Mouse (Mus musculus): ENCODE measurements around the gene Aldh3a1. TPM values are rescaled to one million over a fixed set of nuclear protein-coding genes. Genes with fewer than 3 reads are reported as not detected.
"Not testable (repeated sequence)": the region's sequence is repeated elsewhere in the genome, so short reads cannot be mapped to it uniquely, and the experiment has no call there.

Gene Aldh3a1
- polyA plus RNA-seq (2016; fragmentation: Nextera tagmentation; extraction: Ambion mirVana), result not detected in 2 replicates

DNA sequence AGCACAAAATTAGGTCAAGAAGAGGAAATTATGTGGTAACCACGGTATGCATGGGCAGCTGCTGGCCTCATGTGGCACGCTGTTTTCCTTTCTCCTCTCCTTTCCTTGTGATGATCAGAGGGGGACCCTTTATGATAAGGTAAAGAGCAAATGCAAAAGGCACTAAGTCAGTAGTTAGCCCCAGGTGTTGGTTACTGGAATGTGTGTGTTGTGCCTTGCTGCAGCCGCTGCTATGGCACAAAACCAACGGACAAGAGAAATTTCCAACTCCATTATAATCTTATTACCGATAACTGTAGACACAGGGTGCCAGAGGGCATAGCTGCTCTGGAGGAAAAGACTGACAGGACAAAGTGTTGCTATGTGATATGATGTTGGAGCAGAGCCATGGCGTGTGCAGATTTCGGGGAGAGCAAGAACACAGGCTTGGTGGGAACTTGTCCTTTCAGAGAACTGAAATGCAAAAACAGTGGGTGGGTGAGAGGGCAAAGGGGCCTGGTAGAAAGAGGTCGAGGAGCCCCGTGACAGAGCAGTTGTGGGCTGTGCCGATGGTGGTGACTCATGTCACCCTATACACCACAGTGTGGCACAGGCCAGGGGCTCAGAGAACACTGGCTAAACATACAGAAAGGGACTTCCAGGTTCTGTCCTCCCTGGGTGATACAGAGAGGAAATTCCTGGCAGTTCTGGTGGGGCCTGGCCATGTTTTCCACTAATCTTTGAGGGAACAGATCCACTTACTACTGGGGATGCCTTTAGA is at the start of gene Aldh3a1:
Aldh3a1 (plus strand) TSS at position 51 of the 760 bp plus-strand sequence.
- no peak within 1 kb of the TSS for H3K4me3 ChIP-seq
- no peak within 1 kb of the TSS for H3K4me2 ChIP-seq (replicated peaks)
- H3K9ac ChIP-seq (replicated peaks), result no peak within 1 kb of the TSS
- no peaks in the 10 kb centered on the region for H3K9me3 ChIP-seq
- ATAC-seq (ENCODE audit: low FRiP score, low read depth), result no peak
- no peak within 1 kb of the TSS for H3K27ac ChIP-seq (replicated peaks)
- no peaks in the 10 kb centered on the region for H3K36me3 ChIP-seq
- H3K27me3 ChIP-seq, result peaks cover 14% of the 10 kb centered on the region; the same call in 1 of the 2 replicates
- no peaks in the 10 kb centered on the region for H3K4me1 ChIP-seq
- WGBS, result 80% methylated on average over 10 of the region's 10 CpGs

DNA sequence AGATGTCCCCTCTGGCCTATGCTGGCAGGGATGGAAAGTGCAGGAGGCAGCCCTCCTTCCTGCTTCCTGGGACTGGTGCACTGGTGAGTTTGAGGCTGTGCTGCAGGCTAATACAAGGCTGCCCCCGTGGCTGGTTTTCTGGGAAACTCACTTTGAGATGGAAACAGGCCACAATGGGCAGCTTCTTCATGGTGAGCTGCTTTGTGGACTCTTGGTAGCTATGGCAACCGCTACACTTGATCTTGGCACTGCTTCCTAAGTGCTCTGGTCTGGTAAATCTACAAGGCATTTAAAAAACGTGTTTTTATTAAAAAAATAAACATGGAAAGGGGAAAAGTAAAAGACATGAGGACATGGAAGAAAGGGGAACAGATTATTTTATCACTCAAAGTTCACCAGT is 49.2 kb upstream of the Aldh3a1 start:
- ATAC-seq (ENCODE audit: low FRiP score, low read depth), result no peak
- 70% methylated on average over 3 of the region's 3 CpGs for whole genome bisulfite sequencing
- 0 out of 2 replicates have a peak, but pooled peaks cover 3% of the 10 kb centered on the region for H3K4me1 ChIP-seq
- H3K27me3 ChIP-seq, result no peaks in the 10 kb centered on the region
- no peaks in the 10 kb centered on the region for H3K9me3 ChIP-seq
- peaks cover 100% of the 10 kb centered on the region for H3K36me3 ChIP-seq
- H3K4me2 ChIP-seq (replicated peaks), result no peak overlapping the region
- no peak overlapping the region for H3K27ac ChIP-seq (replicated peaks)
- no peak overlapping the region for H3K4me3 ChIP-seq
- H3K9ac ChIP-seq (replicated peaks), result no peak overlapping the region

DNA sequence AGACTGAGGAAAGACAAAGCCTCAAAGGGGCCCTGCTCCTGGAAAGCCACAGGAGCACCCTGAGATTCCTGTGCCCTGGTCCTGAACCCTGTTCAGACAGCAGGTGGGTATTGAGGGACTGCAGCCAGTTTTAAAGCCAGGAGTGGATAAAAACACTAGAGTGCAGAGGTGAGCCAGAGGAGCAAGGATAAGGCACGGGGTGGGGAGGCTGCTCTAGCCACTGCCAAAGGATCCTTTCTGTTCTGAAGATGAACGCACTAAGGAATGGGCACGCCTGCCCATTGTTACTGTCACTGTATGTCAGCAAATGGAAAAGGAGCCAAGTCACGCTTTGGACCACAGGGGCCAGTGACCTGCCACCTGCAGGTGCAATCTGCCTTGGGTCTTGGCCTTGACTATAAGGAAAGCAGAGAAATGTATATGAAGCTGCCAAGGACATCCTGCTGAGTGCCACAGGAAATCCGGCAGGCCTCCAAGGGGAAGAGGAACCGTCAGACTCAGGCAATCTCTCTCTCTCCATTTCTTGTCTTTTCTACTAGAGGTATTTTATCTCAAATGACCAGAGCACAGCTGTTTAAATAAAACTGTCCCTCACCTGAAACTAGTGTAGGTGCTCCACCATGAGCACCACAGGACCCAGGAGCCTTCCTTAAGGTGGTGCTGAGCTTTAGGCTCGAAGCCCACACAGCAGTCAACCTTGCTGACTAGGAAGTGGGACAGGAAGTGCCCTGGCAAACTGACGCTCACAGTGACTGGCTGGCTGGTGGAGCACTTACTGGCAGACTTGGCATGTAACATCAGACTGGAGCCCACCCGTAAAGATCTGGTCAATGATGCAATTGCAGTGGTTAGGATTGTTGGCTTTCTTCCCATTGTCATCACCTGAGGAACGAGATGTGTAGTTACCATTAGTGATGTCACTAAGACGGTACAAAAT is 47.3 kb upstream of the Aldh3a1 start:
- Histone ChIP-seq H3K9ac (replicated peaks) (no peak overlapping the region), H3K36me3 (peaks cover 100% of the 10 kb centered on the region), H3K27me3 (no peaks in the 10 kb centered on the region), H3K4me2 (replicated peaks) (no peak overlapping the region), H3K4me1 (0 out of 2 replicates have a peak, but pooled peaks cover 3% of the 10 kb centered on the region), H3K4me3 (no peak overlapping the region), H3K9me3 (no peaks in the 10 kb centered on the region), H3K27ac (replicated peaks) (no peak overlapping the region)
- no peak for ATAC-seq (ENCODE audit: low FRiP score, low read depth)
- WGBS, result 87% methylated on average over 11 of the region's 11 CpGs

DNA sequence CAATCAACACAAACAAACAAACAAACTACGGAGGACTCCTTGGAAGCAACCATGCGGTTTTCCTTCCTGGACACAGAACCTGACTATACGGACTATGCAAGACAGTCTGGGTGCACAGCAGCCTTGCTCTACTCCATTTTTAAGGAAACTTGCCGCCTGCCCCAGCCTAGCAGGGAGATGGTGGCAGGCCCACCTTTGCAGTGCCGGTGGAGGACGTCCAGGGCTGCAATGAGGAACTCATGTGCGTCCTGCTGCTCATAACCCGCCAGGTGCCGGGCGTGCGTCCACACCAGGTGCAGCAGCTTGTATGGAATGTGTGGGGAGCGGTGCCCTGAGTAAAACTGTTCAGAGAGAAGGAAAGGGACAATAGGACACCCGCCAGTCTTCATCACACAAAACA is 46.2 kb upstream of the Aldh3a1 start:
- Histone ChIP-seq H3K36me3 (peaks cover 99% of the 10 kb centered on the region), H3K4me1 (0 out of 2 replicates have a peak, but pooled peaks cover 3% of the 10 kb centered on the region), H3K9ac (replicated peaks) (no peak overlapping the region), H3K27ac (replicated peaks) (no peak overlapping the region), H3K4me3 (no peak overlapping the region), H3K9me3 (no peaks in the 10 kb centered on the region), H3K27me3 (no peaks in the 10 kb centered on the region), H3K4me2 (replicated peaks) (no peak overlapping the region)
- no peak for ATAC-seq (ENCODE audit: low FRiP score, low read depth)
- WGBS, result 95% methylated on average over 13 of the region's 13 CpGs

DNA sequence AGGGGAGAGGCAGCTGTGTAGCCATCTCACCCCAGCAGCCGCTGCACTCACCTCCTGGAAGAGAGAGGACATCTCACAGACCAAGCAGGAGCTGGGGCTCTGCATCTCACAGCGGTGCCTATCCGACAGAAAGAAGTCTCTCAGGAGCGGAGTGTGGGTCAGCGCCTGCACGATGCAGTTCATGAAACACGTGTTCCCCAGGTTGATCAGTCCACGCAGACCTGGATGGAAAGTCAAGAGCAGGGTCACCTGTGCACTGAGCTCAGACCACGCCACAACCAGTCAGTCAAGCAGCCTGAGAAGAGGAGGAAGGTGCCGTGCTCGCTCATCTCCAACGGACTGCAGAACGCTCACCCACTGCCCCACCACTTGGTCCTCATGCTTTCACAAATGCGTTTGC is 44.6 kb upstream of the Aldh3a1 start:
- Histone ChIP-seq H3K36me3 (peaks cover 98% of the 10 kb centered on the region), H3K4me2 (replicated peaks) (no peak overlapping the region), H3K9me3 (no peaks in the 10 kb centered on the region), H3K27me3 (no peaks in the 10 kb centered on the region), H3K27ac (replicated peaks) (no peak overlapping the region), H3K4me1 (0 out of 2 replicates have a peak, but pooled peaks cover 3% of the 10 kb centered on the region), H3K9ac (replicated peaks) (no peak overlapping the region), H3K4me3 (no peak overlapping the region)
- WGBS, result 95% methylated on average over 14 of the region's 14 CpGs
- ATAC-seq (ENCODE audit: low FRiP score, low read depth), result no peak

DNA sequence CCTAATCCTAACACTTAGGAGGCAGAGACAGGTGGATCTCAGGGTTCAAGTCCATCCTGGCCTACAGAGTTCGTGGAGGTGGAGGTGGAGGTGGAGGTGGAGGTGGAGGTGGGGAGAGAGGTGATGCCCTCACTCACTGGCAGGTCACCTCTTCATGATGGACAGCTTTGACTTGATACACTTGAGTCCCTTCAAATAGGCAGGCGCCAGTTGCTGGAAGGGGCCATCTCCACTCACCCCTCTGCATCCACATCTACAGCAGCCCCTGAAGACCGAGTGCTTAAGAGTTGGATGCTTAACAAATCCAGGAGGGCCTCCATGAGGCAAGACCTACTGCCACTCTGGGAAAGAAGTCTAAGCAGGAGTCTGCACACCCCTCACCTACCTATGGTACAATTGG is 44.0 kb upstream of the Aldh3a1 start:
- H3K9ac ChIP-seq (replicated peaks), result no peak overlapping the region
- WGBS, result 91% methylated on average over 3 of the region's 3 CpGs
- H3K36me3 ChIP-seq, result peaks cover 96% of the 10 kb centered on the region
- no peaks in the 10 kb centered on the region for H3K27me3 ChIP-seq
- peaks cover 7% of the 10 kb centered on the region; the same call in 1 of the 2 replicates for H3K4me1 ChIP-seq
- no peaks in the 10 kb centered on the region for H3K9me3 ChIP-seq
- H3K4me3 ChIP-seq, result no peak overlapping the region
- H3K27ac ChIP-seq (replicated peaks), result no peak overlapping the region
- H3K4me2 ChIP-seq (replicated peaks), result no peak overlapping the region
- no peak for ATAC-seq (ENCODE audit: low FRiP score, low read depth)

DNA sequence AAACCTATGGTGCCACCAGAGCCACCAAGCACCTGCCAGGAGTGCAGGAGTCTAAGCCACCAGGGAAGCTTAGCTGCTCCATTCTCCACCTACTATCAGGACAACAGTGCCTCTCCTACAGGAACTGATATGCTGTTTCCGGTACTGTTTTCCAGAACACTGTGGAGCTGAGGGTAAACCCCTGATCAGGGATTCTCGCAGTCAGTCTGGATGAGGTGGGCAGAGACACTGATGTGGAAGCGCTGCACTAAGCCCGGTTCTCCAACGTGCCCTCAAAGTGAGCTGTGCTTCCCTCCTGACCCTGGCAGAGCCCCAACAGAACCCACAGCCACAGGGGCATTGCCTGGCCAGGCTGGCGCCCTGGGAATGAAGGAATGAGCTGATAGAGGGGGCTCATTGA is 43.0 kb upstream of the Aldh3a1 start:
- peaks cover 11% of the 10 kb centered on the region; the same call in 1 of the 2 replicates for H3K4me1 ChIP-seq
- ATAC-seq (ENCODE audit: low FRiP score, low read depth), result no peak
- no peaks in the 10 kb centered on the region for H3K27me3 ChIP-seq
- 97% methylated on average over 6 of the region's 6 CpGs for WGBS
- peaks cover 86% of the 10 kb centered on the region for H3K36me3 ChIP-seq
- no peak overlapping the region for H3K27ac ChIP-seq (replicated peaks)
- H3K9ac ChIP-seq (replicated peaks), result no peak overlapping the region
- H3K4me2 ChIP-seq (replicated peaks), result no peak overlapping the region
- no peaks in the 10 kb centered on the region for H3K9me3 ChIP-seq
- H3K4me3 ChIP-seq, result no peak overlapping the region

DNA sequence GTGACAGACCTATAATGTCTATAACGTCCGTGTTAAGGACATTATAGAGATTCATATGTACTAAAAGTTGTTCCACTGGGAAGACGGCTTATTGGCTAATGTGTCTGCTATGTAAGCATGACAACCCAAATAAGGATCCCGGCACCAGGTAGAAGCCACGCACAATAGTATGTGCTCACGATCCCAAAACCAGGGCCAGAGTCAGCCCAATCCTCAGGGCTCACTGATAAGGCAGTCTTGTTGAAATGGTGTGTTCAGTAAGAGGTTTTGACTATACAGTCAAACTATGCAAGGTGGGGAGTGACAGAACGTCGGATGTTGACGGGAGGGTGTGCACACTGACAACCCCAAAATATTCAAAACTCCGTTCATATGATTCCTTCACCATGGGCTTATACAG is 42.5 kb upstream of the Aldh3a1 start:
- 94% methylated on average over 10 of the region's 10 CpGs for WGBS
- Histone ChIP-seq H3K9me3 (no peaks in the 10 kb centered on the region), H3K27me3 (no peaks in the 10 kb centered on the region), H3K4me1 (peaks cover 15% of the 10 kb centered on the region; the same call in 1 of the 2 replicates), H3K27ac (replicated peaks) (no peak overlapping the region), H3K36me3 (peaks cover 81% of the 10 kb centered on the region), H3K9ac (replicated peaks) (no peak overlapping the region), H3K4me3 (no peak overlapping the region), H3K4me2 (replicated peaks) (no peak overlapping the region)
- ATAC-seq (ENCODE audit: low FRiP score, low read depth), result no peak

DNA sequence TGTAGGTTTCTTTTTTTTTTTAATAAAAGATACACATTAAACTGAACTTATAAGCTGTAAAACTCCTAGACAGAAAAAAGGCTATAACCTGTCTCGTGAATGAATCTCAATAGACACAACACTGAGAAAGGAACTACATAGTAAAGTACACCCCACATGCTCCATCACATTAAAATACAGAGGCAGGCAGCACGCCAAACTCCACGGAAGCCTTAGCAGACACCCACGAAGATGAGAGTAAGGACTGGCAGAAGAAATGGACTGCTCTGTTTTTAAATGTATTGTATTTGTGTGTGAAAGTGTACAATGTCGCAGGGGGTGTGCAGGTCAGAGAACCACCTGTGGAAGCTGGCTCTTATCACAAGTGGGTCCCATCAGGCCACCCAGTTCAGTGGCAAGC is 37.2 kb upstream of the Aldh3a1 start:
- Histone ChIP-seq H3K27me3 (no peaks in the 10 kb centered on the region), H3K4me2 (replicated peaks) (no peak overlapping the region), H3K4me3 (no peak overlapping the region), H3K27ac (replicated peaks) (no peak overlapping the region), H3K9ac (replicated peaks) (no peak overlapping the region), H3K36me3 (peaks cover 31% of the 10 kb centered on the region), H3K9me3 (no peaks in the 10 kb centered on the region), H3K4me1 (peaks cover 44% of the 10 kb centered on the region)
- WGBS, result 91% methylated on average over 5 of the region's 5 CpGs
- ATAC-seq (ENCODE audit: low FRiP score, low read depth), result no peak

DNA sequence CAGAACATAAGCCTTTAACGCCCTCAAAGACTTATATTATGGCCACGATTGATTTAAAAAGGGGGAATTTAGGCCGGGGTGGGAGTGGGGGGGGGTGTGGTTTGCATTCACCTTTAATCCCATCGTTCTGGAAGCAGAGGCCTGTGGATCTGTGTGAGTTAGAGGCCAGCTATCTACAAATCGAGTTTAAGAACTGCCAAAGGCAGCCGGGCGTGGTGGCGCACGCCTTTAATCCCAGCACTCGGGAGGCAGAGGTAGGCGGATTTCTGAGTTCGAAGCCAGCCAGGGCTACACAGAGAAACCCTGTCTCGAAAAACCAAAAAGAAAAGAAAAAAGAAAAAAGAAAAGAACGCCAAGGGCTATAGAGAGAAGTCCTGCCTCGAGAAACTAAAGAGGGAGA is 33.9 kb upstream of the Aldh3a1 start:
- Histone ChIP-seq H3K27ac (replicated peaks) (0 out of 2 replicates have a peak overlapping the region, but pooled peaks have one; percentile 10), H3K4me2 (replicated peaks) (peak overlapping the region; percentile 65), H3K4me1 (peaks cover 44% of the 10 kb centered on the region), H3K4me3 (peak overlapping the region; percentile 98), H3K9ac (replicated peaks) (peak overlapping the region; percentile 99)
- H3K9me3 ChIP-seq; H3K27me3 ChIP-seq; H3K36me3 ChIP-seq; ATAC-seq (ENCODE audit: low FRiP score, low read depth): not testable (repeated sequence)
- 26% methylated on average over 15 of the region's 15 CpGs for WGBS

DNA sequence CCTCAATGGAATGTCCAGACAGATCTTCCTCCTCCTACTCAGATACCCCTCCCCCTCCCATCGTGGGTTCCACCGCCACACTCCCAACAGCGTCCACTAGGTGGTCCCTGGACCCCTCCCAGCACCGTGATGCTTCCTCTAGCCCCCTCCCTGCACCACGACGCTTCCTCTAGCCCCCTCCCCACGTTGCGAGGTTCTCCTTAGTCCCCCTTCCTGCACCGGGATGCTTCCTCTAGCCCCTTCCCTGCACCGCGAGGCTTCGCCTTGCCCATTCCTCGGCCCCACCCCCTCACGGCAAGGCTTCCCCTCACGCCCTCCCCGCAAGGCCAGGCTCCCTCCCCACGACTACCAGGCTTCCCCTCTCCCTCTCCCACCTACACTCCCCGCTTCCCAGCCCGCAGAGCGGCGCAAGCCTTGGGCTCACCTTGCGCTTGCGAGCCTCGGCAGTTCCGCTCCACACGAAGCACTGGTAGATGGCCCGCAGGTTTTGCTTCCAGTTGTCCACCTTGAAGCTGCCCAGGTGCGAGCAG is 33.0 kb upstream of the Aldh3a1 start:
- peak overlapping the region; percentile 65 for H3K4me2 ChIP-seq (replicated peaks)
- 0 out of 2 replicates have a peak, but pooled peaks cover 3% of the 10 kb centered on the region for H3K36me3 ChIP-seq
- H3K4me1 ChIP-seq, result peaks cover 39% of the 10 kb centered on the region
- peak overlapping the region; percentile 99 for H3K9ac ChIP-seq (replicated peaks)
- H3K27me3 ChIP-seq, result no peaks in the 10 kb centered on the region
- H3K9me3 ChIP-seq, result no peaks in the 10 kb centered on the region
- H3K4me3 ChIP-seq, result peak overlapping the region; percentile 98
- WGBS, result under 1% methylated on average over 26 of the region's 28 CpGs
- peak; percentile 42 for ATAC-seq (ENCODE audit: low FRiP score, low read depth)
- peak overlapping the region; percentile 98 for H3K27ac ChIP-seq (replicated peaks)

Data from midbrain, embryonic 12.5 days (tissue).